Mouse (Mus musculus): ENCODE data around the gene Dusp8. TPM values are rescaled to one million over a fixed set of nuclear protein-coding genes. Genes with fewer than 3 reads are reported as not detected.
A peak's percentile ranks its signal among the peaks of the same experiment; 100 is the strongest.

The Dusp8 gene
- total and polyA plus RNA-seq, 3 experiments, result 0.14 to 1.5 (median 0.17) TPM

GRCm38 (mm10) chr7:142093696-142094240 lies 1.9 kb downstream of the Dusp8 start:
- dilution Hi-C loops (cut with MboI; ENCODE audit: extremely low pct_ligation_motif_present, extremely low pct_unique_long_range_greater_than_20kb, low sequenced_read_pairs), result no loop called here
- no peak overlapping the region for H3K27ac ChIP-seq (ENCODE audit: insufficient read depth, low read depth)

GRCm38 (mm10) chr7:142092991-142093390 lies 2.7 kb downstream of the Dusp8 start:
- H3K79me2 ChIP-seq (replicated peaks; ENCODE audit: control insufficient read depth, extremely low read depth, insufficient read depth, poor library complexity, severe bottlenecking), result no peaks in the 10 kb centered on the region
- no peaks in the 10 kb centered on the region for H3K9me3 ChIP-seq (replicated peaks; ENCODE audit: low read length)
- in situ Hi-C loops (cut with MboI; ENCODE audit: low pct_ligation_motif_present, low pct_unique_long_range_greater_than_20kb, low sequenced_read_pairs) (no loop called here), dilution Hi-C loops (cut with MboI; ENCODE audit: extremely low pct_ligation_motif_present, extremely low pct_unique_long_range_greater_than_20kb, low sequenced_read_pairs) (no loop called here)
- no peak for DNase-seq (ENCODE audit: extremely low read depth)
- no peak overlapping the region for H3K27ac ChIP-seq (ENCODE audit: insufficient read depth, low read depth)
- H3K4me2 ChIP-seq (ENCODE audit: insufficient read depth, low read depth, poor library complexity, severe bottlenecking), result no peak overlapping the region
- no peak overlapping the region for H3K9ac ChIP-seq (ENCODE audit: insufficient read depth, low read depth)
- peaks cover 93% of the 10 kb centered on the region for H3K27me3 ChIP-seq (replicated peaks)
- H3K36me3 ChIP-seq (replicated peaks in 1 of 2; ENCODE audit: control insufficient read depth in 1 of 2, insufficient read depth in 1 of 2, low read length in 1 of 2), result peaks cover 2 to 3% of the 10 kb centered on the region in 2 experiments
- no peak overlapping the region for H3K4me3 ChIP-seq (replicated peaks in 1 of 3; ENCODE audit: low read depth in 2 of 3, low read length in 2 of 3, poor library complexity in 1 of 3)
- peaks cover 5 to 19% of the 10 kb centered on the region in 2 experiments; a peak in 3 of 4 replicates for H3K4me1 ChIP-seq (ENCODE audit: control insufficient read depth in 1 of 2, insufficient read depth in 2 of 2)
- TF ChIP-seq SIN3A (IDR thresholded peaks at IDR 0.05; ENCODE audit: low read length) (no peak), MAZ (IDR thresholded peaks at IDR 0.05; ENCODE audit: low read depth, low read length) (no peak), TBP (conservative IDR thresholded peaks at IDR 0.05; ENCODE audit: low read depth, low read length) (no peak)

More at GRCm38 (mm10) chr7:142093696-142094240, 1.9 kb downstream of the Dusp8 start:
- TF ChIP-seq POLR2A (IDR thresholded peaks at IDR 0.05; ENCODE audit: low read depth, low read length), result no peak
- peaks cover 93% of the 10 kb centered on the region for H3K27me3 ChIP-seq (replicated peaks)
- no peaks in the 10 kb centered on the region for H3K9me3 ChIP-seq (replicated peaks; ENCODE audit: low read length)
- peak overlapping the region in 1 of 3 experiments; percentile 78 for H3K4me3 ChIP-seq (replicated peaks in 1 of 3; ENCODE audit: low read depth in 2 of 3, low read length in 2 of 3, poor library complexity in 1 of 3)
- DNase-seq (ENCODE audit: extremely low read depth), result no peak
- H3K79me2 ChIP-seq (replicated peaks; ENCODE audit: control insufficient read depth, extremely low read depth, insufficient read depth, poor library complexity, severe bottlenecking), result no peaks in the 10 kb centered on the region
- peaks cover 5 to 19% of the 10 kb centered on the region in 2 experiments; a peak in 3 of 4 replicates for H3K4me1 ChIP-seq (ENCODE audit: control insufficient read depth in 1 of 2, insufficient read depth in 2 of 2)
- no peak overlapping the region for H3K9ac ChIP-seq (ENCODE audit: insufficient read depth, low read depth)
- peak overlapping the region; percentile 70 for H3K4me2 ChIP-seq (ENCODE audit: insufficient read depth, low read depth, poor library complexity, severe bottlenecking)
- no peaks in the 10 kb centered on the region for H3K36me3 ChIP-seq (replicated peaks in 1 of 2; ENCODE audit: control insufficient read depth in 1 of 2, insufficient read depth in 1 of 2, low read length in 1 of 2)
- in situ Hi-C loops (cut with MboI; ENCODE audit: low pct_ligation_motif_present, low pct_unique_long_range_greater_than_20kb, low sequenced_read_pairs), result no loop called here

GRCm38 (mm10) chr7:142091848-142092247 lies 3.8 kb downstream of the Dusp8 start:
- TF ChIP-seq ZMIZ1 (IDR thresholded peaks at IDR 0.05; ENCODE audit: low read depth, low read length), result no peak
- TF ChIP-seq MYC (IDR thresholded peaks at IDR 0.05; ENCODE audit: low read depth, low read length), result no peak
- TF ChIP-seq PAX5 (IDR thresholded peaks at IDR 0.05; ENCODE audit: low read length), result no peak
- no peak for TF ChIP-seq USF2 (conservative IDR thresholded peaks at IDR 0.05; ENCODE audit: low read depth, low read length)

More at GRCm38 (mm10) chr7:142091848-142092247, 3.8 kb downstream of the Dusp8 start:
- Histone ChIP-seq H3K4me2 (ENCODE audit: insufficient read depth, low read depth, poor library complexity, severe bottlenecking) (no peak overlapping the region), H3K79me2 (replicated peaks; ENCODE audit: control insufficient read depth, extremely low read depth, insufficient read depth, poor library complexity, severe bottlenecking) (no peaks in the 10 kb centered on the region), H3K36me3 (replicated peaks in 1 of 2; ENCODE audit: control insufficient read depth in 1 of 2, insufficient read depth in 1 of 2, low read length in 1 of 2) (peaks cover 2 to 4% of the 10 kb centered on the region in 2 experiments), H3K27ac (ENCODE audit: insufficient read depth, low read depth) (no peak overlapping the region), H3K4me1 (ENCODE audit: control insufficient read depth in 1 of 2, insufficient read depth in 2 of 2) (peaks cover 5 to 19% of the 10 kb centered on the region in 2 experiments; a peak in 3 of 4 replicates), H3K9me3 (replicated peaks; ENCODE audit: low read length) (no peaks in the 10 kb centered on the region), H3K27me3 (replicated peaks) (peaks cover 83% of the 10 kb centered on the region), H3K9ac (ENCODE audit: insufficient read depth, low read depth) (no peak overlapping the region), H3K4me3 (replicated peaks in 1 of 3; ENCODE audit: low read depth in 2 of 3, low read length in 2 of 3, poor library complexity in 1 of 3) (no peak overlapping the region)
- in situ Hi-C loops (cut with MboI; ENCODE audit: low pct_ligation_motif_present, low pct_unique_long_range_greater_than_20kb, low sequenced_read_pairs) (no loop called here), dilution Hi-C loops (cut with MboI; ENCODE audit: extremely low pct_ligation_motif_present, extremely low pct_unique_long_range_greater_than_20kb, low sequenced_read_pairs) (no loop called here)
- no peak for DNase-seq (ENCODE audit: extremely low read depth)

Data from CH12.LX (cell line).